In genomic region chr13:41638083-41638482, GRCm38 (mm10) we compare ENCODE assay signal across 10 mouse cellular contexts.
"Had no signal": no experiment of that assay in that cellular context is flagged by ENCODE, and none has a peak within 500 bp of the region (broad histone marks: within the 10 kb centered on the region; RNA-seq: fewer than 3 reads in every experiment).

No protein-coding gene starts in this region.

- DNase-seq: lung, adult 18-20 months; lung, embryonic 14.5 days; lung, postnatal 10 days; midbrain, embryonic 14.5 days; retina, postnatal 1 day; right cerebral cortex, adult 18-20 months; thymus, adult 18-20 months; thymus, postnatal 14 days; thymus, postnatal 4 days had no signal

- ATAC-seq: midbrain, embryonic 16.5 days had no signal
